Mouse (Mus musculus) megakaryocyte-erythroid progenitor cell, adult 5-6 weeks (primary cell): ENCODE measurements around the gene Igfbp6. TPM values are rescaled to one million over a fixed set of nuclear protein-coding genes. Genes with fewer than 3 reads are reported as not detected.

Experiments
- ATAC-seq: replicated peaks from 2 replicates; pipeline ENCODE4 v1.8.0; 2016; ENCODE audit warnings: mild to moderate bottlenecking, inconsistent platforms; ENCODE audit not compliant: severe bottlenecking, poor library complexity, low FRiP score, low TSS enrichment
- total RNA-seq, 2 experiments: library from RNA; stranded (forward) in 1 of 2; stranded (reverse) in 1 of 2; fragments of 200-1000, 215-1000 nt in 1 of 2; fragments of >200 nt in 1 of 2; fragmentation: Nextera tagmentation in 1 of 2; gene quantifications; 2 replicates each; pipeline ENCODE4 v1.2.3; 2014 to 2017

The Igfbp6 gene
- total RNA-seq, 2 experiments from 2014 or later = not detected

DNA sequence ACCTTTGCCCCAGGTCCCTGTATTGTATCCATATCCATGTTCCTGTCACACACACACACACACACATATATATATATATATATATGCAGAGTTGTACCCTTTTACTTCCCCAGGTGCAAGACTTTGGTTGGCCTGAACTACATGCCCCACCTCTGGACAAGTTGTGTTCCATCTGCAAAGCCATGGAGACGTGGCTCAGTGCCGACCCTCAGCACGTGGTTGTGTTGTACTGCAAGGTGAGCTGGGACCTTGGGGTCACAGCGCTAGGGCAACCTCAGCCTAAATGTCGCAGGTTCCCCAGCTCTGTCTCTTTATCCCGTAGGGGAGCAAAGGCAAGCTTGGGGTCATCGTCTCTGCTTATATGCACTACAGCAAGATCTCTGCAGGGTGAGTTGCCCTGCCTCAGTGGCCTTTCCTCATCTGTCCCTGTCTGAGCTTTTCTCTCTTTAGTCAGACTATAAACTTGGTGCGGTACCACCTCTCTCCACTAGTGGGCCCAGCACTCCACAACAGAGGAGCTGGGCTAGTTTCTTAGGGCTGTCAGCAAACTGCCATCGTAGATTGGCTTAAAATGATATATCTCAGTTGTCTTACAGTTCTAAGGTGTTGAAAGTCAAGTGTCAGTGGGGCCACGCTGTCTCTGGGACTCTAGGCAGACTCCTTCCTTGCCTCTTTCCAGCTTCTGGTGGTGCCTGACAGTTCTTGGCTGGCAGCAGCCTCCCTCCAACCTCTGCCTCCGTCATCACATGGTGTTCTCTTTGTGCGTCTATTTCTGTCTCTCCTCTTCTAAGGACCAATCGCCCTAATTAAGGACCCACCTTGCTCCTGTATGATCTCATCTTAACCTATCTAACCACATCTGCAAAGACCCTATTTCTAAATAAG, 36.2 kb upstream of the Igfbp6 start:
- peak; percentile 58 for ATAC-seq

DNA sequence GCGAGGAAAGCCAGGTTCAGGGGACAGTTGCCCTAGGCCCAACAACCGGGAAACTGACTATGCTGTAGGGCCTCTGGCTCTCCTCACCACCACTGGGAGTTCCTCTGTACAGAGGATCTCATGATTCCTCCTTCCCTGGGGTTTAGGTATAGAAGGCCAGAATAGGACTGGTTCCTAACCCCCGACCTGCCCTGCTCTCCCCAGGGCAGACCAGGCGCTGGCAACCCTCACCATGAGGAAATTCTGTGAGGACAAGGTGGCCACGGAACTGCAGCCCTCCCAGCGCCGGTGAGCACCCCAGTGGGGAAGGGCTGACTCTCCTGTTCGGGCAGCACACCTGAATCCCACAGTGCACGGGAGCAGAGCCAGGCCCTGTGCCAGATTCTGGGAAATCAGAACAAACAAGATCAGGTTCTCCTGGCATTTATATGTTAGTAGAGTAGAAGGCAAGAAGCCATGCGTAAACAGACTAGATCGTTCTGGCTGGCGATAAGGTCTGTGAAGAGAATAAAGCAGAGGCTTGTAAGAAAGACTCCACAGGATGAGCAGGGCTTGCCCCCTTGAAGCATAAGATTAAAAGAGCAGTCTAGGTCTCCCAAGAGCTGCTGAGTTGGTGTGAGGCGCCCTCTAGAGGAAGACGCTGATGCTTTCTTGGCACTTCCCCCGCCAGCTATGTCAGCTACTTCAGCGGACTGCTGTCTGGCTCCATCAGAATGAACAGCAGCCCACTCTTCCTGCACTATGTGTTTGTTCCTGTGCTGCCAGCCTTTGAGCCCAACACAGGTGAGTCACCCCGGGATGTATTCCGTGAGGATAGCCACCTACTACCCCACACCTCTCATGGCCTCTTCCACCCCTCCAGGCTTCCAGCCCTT, 35.3 kb upstream of the Igfbp6 start:
- ATAC-seq = peak; percentile 43; the same call in 1 of the 2 replicates

DNA sequence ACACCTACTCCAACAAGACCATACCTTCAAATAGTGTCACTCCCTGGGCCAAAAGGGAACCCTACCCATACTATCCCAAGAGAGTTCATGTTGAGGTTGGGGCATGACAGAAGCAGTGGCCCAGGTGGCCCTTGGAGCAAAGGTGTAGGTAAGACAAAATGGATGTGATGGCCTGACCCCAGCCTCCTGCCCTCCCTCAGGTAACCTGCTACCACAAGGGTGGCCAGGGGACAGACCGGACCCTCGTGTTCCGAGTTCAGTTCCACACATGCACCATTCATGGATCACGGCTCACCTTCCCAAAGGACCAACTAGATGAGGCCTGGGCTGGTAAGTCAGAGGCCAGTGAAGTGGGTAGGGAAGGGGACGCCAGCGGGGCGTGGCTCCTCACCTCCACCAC, 33.9 kb upstream of the Igfbp6 start:
- no peak for ATAC-seq

- no peak for ATAC-seq
These were observed 33.3 kb upstream of the Igfbp6 start for GRCm38 (mm10) chr15:102110701-102111494.

GRCm38 (mm10) chr15:102111495-102111829, 32.7 kb upstream of the Igfbp6 start:
- ATAC-seq = no peak

- no peak for ATAC-seq
These were observed 32.0 kb upstream of the Igfbp6 start for GRCm38 (mm10) chr15:102112181-102112580.

- ATAC-seq = no peak
These were observed 31.3 kb upstream of the Igfbp6 start for GRCm38 (mm10) chr15:102112827-102113226.

GRCm38 (mm10) chr15:102113674-102114073, 30.5 kb upstream of the Igfbp6 start:
- no peak for ATAC-seq

DNA sequence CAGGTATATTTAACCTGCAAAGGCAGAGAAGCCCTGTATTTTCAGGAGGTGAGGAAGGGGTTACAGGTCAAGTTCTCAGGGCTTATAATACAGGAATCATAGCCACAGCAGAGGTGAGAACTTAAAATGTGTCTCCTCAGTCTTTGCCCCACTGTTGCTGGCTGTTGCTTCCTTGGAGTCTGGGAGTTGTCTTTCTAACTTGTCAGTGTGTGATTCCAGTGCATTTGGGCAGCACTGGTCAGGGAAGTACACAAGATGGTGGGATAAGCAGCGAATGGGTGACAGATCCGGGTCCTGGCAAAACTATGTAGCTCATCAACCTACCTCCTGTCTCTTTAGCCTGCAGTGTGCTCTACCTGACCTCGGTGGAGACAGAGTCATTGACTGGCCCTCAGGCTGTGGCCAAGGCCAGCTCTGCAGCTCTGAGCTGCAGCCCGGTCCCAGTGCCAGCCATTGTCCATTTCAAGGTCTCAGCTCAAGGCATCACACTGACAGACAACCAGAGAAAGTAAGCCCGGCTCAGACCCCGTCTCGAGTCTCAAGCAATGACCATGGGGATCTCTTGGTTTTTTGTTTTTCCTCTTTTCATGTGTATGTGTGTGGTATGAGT, 29.4 kb upstream of the Igfbp6 start:
- ATAC-seq = no peak

DNA sequence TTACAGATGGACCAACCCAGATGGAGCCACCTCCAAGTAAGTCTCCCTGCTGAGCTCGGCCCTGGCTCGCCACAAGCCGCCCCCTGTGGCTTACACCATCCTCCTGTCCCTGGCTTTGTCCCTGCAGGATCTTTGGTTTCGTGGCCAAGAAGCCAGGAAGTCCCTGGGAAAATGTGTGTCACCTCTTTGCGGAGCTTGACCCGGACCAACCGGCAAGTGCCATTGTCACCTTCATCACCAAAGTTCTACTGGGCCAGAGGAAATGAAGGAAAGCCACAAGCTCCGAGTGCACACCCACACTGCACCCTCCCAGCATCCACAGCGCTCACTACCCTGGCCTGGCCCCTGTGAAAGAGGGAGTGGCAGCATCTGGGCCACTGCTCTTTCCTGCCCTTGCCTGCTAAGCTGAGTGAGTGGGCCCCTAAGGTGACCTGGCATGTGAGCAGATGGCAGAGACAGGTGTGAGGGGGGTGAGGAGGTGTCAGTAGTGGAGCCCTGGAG, 28.4 kb upstream of the Igfbp6 start:
- ATAC-seq = no peak

DNA sequence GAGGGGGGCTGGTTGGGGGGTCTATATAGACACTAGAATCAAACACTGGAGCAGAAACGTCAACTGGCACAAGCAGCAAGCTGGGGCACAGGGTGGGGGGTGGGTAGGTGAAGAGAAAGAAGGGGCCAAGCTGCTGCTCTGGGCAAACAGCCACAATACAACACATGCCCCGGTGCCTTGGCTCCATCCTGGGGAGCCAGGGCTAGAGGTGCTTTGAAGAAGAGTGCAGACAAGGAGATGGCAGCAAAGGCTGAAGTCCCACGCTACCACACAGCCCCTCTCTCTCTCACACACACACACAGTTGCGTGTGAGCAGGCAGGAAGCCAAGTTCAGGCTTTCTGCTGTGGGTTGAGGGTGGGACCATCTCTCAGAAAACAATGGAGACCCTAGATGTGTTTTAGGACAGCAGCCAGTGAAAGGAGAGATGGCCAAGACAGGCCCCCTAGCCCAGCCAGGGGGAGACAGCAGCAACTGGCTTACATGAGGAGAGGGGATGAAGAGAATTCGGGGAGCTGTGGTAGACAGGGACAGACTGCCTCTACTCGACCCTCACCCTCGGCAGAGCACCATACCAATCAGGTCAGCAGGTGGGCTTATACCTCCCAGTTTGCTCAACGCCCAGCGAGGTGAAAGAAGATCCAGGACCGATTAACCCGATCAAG, 27.3 kb upstream of the Igfbp6 start:
- ATAC-seq = no peak

DNA sequence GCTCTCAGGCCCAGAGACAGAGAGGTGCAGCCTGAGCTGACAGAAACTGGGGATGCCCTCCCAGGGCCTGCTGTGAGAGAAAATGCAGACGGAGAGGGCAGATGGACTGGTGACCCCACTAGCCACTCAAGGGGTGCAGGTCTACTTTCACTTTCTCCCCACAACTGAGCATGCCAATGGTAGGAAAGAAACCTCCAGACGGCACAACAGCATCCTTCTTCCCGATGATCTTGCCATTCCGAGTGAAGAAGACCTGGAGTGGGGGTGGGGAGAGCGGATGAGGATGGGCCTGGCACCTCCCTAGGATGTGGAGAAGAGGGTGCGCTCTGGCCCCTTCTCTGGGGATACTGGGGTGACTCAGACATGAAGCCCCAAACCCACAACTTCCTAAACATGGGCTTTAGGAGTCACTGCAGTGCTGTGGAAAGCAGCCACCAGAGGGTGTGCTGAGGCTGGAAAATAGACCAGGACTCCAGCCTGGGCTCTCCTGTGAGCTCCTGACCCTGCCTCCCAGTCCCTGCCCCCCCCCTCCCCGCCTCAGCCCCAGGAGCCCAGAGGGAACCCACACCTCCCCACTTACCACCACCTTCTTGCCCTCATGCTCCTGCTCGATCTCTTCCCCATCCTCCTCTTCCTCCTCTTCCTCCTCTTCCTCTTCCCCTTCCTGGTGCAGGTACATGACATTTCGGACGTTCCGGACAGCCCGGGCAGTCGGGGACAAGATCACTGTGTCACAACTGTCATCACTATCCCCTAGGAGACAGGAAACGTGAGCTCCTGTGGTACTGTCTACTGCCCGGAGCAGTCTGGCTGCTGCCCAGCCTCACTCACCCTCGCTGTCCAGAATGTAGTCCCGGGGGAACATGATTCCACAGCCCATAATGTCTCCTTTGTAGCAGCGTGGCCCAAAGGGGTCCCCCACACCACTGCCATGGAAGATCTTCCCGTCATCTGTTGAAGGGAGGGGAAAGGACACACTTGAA, 26.4 kb upstream of the Igfbp6 start:
- ATAC-seq = no peak

GRCm38 (mm10) chr15:102118591-102118990, 25.6 kb upstream of the Igfbp6 start:
- no peak for ATAC-seq

DNA sequence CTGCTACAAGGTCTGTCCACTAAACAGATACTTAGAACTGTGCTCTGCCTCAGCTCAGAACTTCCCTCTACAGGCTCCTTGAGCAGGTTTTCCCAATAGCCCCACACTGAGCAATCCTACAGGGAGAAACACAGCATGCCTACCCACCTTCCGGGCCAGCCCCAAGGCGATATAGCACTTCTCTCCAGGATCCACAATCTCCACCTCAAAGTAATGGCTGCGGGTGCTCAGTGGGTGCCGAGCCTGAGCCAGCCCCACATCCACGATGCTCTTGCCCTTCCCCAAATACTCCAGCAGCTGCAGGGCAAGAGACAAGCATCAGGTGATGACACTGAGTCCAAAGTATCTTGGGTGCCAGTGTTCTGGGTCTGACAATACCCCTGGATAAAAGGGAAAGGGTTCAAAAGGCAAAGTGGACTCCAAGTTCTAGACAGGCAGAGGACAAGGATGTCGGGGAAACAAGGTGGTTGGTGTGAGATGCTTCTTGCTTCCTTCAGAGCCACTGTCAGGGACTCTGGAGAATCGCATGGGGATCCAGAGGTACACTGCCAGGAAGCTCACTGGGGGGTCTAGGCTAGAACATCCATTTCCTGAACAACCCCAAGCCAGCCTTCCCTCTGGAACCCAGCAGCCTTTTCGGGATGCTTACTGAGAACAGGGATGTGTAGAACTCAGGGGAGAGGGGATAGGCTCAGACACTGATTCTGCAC, 24.9 kb upstream of the Igfbp6 start:
- ATAC-seq = no peak

- no peak for ATAC-seq
These were observed 24.4 kb upstream of the Igfbp6 start for GRCm38 (mm10) chr15:102119831-102120170.

DNA sequence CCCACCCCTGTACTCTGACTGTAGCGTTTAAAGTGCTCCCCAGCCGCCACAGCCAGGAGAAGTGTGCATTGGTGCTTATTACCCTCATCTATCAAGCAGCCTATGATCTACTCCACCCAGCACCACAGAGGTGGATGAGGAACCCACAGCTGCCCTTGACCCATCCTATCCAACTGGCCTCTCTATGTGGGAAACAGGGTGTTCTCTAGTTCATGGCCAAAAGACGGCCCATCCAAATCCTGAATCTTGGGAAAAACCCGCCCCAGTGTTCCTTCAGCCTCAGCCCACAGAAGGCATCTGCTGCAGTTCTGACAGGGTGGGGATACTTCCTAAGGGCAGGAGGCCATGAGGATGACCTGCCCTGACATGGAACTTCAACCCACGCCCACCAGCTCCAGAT, 23.6 kb upstream of the Igfbp6 start:
- ATAC-seq = no peak

DNA sequence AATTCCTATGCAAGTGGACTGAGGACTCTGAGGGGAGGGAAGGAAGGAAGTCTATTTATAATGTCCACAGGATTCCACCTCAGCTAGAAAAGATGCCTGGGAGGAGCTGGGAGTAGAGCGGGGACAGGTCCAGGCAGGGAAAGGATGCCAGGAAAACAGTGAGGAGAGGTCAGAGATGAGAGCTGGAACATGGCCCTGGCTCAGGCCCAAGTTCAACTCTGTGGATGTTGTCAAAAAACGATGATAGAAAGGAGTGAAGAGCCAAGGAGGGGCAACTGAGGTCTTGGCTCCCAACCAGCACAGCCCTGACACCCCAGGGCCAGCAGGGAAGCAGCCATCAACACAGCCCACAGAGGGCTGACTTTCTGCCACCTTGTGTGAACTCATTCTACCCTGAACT, 17.9 kb upstream of the Igfbp6 start:
- no peak for ATAC-seq
